Mouse (Mus musculus) hematopoietic stem cell, adult 5-6 weeks (primary cell): ENCODE results near the gene Olfr1359. TPM values are rescaled to one million over a fixed set of nuclear protein-coding genes. Genes with fewer than 3 reads are reported as not detected.
A peak's percentile ranks its signal among the peaks of the same experiment; 100 is the strongest.

ENCODE experiments used
- ATAC-seq, 2 experiments: fragments of 125-278 bp in 1 of 2; replicated peaks in 1 of 2; 2 replicates each; pipeline ENCODE4 v1.8.0; 2016 to 2017; ENCODE audit warnings: inconsistent platforms in 2 of 2, mild to moderate bottlenecking in 2 of 2, moderate number of reproducible peaks in 2 of 2, low read depth in 1 of 2, moderate TSS enrichment in 1 of 2; ENCODE audit not compliant: low FRiP score in 2 of 2, poor library complexity in 2 of 2, severe bottlenecking in 2 of 2, insufficient read depth in 1 of 2, low TSS enrichment in 1 of 2
- total RNA-seq: library from RNA; stranded (forward); fragments of 172-1452, 232-1000 nt; gene quantifications from 2 replicates; pipeline ENCODE4 v1.2.3, GENCODE M21; 2017

Olfr1359 gene
- total RNA-seq, 1 experiment from 2014 or later: not detected

GRCm38 (mm10) chr13:21721757-21722372 lies 24.0 kb downstream of the Olfr1359 start, which contains the start of gene Hist1h2bm:
Hist1h2bm (plus strand) TSS chr13:21722044.
- ATAC-seq: peak; percentile 97 to 98

- ATAC-seq: no peak
These were observed 24.5 kb downstream of the Olfr1359 start for GRCm38 (mm10) chr13:21722373-21722925.

GRCm38 (mm10) chr13:21722993-21723836 lies 25.3 kb downstream of the Olfr1359 start:
- no peak for ATAC-seq

- no peak for ATAC-seq
These were observed 30.1 kb downstream of the Olfr1359 start for GRCm38 (mm10) chr13:21727948-21728572.

GRCm38 (mm10) chr13:21729544-21729943 lies 31.6 kb downstream of the Olfr1359 start:
- ATAC-seq: no peak

GRCm38 (mm10) chr13:21733466-21733865 lies 35.6 kb downstream of the Olfr1359 start:
- no peak for ATAC-seq

GRCm38 (mm10) chr13:21734010-21734905 lies 36.3 kb downstream of the Olfr1359 start:
- peak; percentile 60 to 78 for ATAC-seq

GRCm38 (mm10) chr13:21734906-21735767 lies 37.2 kb downstream of the Olfr1359 start, which contains the start of gene Hist1h4j:
Hist1h4j (plus strand) TSS chr13:21735064.
- ATAC-seq: peak; percentile 67 to 79

- no peak for ATAC-seq
These were observed 47.1 kb downstream of the Olfr1359 start for GRCm38 (mm10) chr13:21745006-21745405.

- ATAC-seq: no peak
These were observed 51.7 kb downstream of the Olfr1359 start for GRCm38 (mm10) chr13:21749387-21750158.

GRCm38 (mm10) chr13:21750159-21751017 lies 52.5 kb downstream of the Olfr1359 start, which contains the start of gene Hist1h4k:
Hist1h4k (minus strand) TSS chr13:21750505.
- peak; percentile 47 to 76 for ATAC-seq

- no peak for ATAC-seq
These were observed 53.5 kb downstream of the Olfr1359 start for GRCm38 (mm10) chr13:21751417-21751816.

GRCm38 (mm10) chr13:21751827-21752226 lies 53.9 kb downstream of the Olfr1359 start:
- no peak for ATAC-seq

- ATAC-seq: no peak
These were observed 54.4 kb downstream of the Olfr1359 start for GRCm38 (mm10) chr13:21752356-21752755.
